Comparison of ENCODE assay signal across 12 mouse cellular contexts in the genomic region with DNA sequence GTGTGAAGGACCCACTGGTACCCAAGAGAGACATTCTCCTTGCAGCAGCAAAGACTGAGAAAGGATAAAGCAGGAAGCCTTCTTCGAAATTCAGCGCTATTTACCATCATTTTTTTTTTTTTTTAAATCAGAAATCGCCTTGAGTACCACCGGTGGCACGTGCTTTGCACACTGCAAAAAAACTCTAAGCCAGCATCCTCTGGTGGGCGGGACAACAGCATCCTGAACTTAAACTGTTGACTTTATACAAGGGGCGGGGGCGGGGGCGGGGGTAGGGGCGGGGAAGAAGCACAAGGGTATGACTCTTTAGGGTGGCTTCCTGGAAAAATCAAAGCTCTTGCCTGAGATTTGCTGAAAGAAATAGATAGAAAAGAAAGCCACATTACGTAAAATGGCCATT. TPM values are rescaled to one million over a fixed set of nuclear protein-coding genes. Genes with fewer than 3 reads are reported as not detected.
DNase-seq lines count a peak whose midpoint lies in the region; ATAC-seq lines count a peak whose summit lies in the region.
"Had no signal": no experiment of that assay in that cellular context is flagged by ENCODE, and none has a peak within 500 bp of the region (broad histone marks: within the 10 kb centered on the region; RNA-seq: fewer than 3 reads in every experiment).

No protein-coding gene starts in this region.

- no peak for DNase-seq in hindbrain, embryonic 11.5 days (ENCODE audit: low spot score)
- peak; percentile 15 for DNase-seq in thymus, postnatal 0 days (ENCODE audit: low spot score)
- DNase-seq in thymus, postnatal 14 days, result no peak
- no peak for DNase-seq in limb, embryonic 11.5 days (ENCODE audit: low spot score)
- no peak for DNase-seq in embryo, embryonic 11 days
- DNase-seq in c-Kit-positive CD71-positive TER-119-positive erythroid progenitor cells, embryonic 14.5 days (ENCODE audit: low spot score), result no peak
- DNase-seq: cerebellum, postnatal 25 days had no signal

- no peaks in the 10 kb centered on the region for H3K4me1 ChIP-seq in hindbrain, embryonic 15.5 days (replicated peaks)
- H3K4me1 ChIP-seq in hindbrain, embryonic 11.5 days (replicated peaks; ENCODE audit: control insufficient read depth, insufficient read depth, low read length), result no peaks in the 10 kb centered on the region
- no peaks in the 10 kb centered on the region for H3K4me1 ChIP-seq in limb, embryonic 11.5 days (ENCODE audit: control insufficient read depth, insufficient read depth, low read length)

- peak overlapping the region; percentile 16 for H3K4me2 ChIP-seq in hindbrain, embryonic 15.5 days
- no peak overlapping the region for H3K4me2 ChIP-seq in hindbrain, embryonic 11.5 days (replicated peaks; ENCODE audit: low read depth, low read length)
- H3K4me2 ChIP-seq in limb, embryonic 11.5 days (ENCODE audit: low read depth, severe bottlenecking), result peak overlapping the region; percentile 20; the same call in 1 of the 2 replicates

- H3K27me3 ChIP-seq in hindbrain, embryonic 15.5 days, result no peaks in the 10 kb centered on the region; the same call in 1 of the 2 replicates
- H3K27me3 ChIP-seq in hindbrain, embryonic 11.5 days (ENCODE audit: control insufficient read depth, insufficient read depth, low read length), result no peaks in the 10 kb centered on the region
- H3K27me3 ChIP-seq in limb, embryonic 11.5 days (ENCODE audit: control insufficient read depth, insufficient read depth, low read length), result no peaks in the 10 kb centered on the region

- WGBS in hindbrain, embryonic 15.5 days, result 35% methylated on average over 11 of the region's 11 CpGs
- WGBS in hindbrain, embryonic 11.5 days, result 36% methylated on average over 11 of the region's 11 CpGs
- 28% methylated on average over 11 of the region's 11 CpGs for WGBS in limb, embryonic 11.5 days

- H3K4me3 ChIP-seq in hindbrain, embryonic 15.5 days, result no peak overlapping the region
- H3K4me3 ChIP-seq in hindbrain, embryonic 11.5 days (ENCODE audit: low read depth, low read length), result no peak overlapping the region
- no peak overlapping the region for H3K4me3 ChIP-seq in limb, embryonic 11.5 days (ENCODE audit: low read depth, low read length)
- H3K4me3 ChIP-seq: forebrain, embryonic 10.5 days had no signal

- no peak for ATAC-seq in hindbrain, embryonic 15.5 days (ENCODE audit: low FRiP score, low read depth)
- ATAC-seq in hindbrain, embryonic 11.5 days (ENCODE audit: low FRiP score), result no peak
- ATAC-seq in limb, embryonic 11.5 days (ENCODE audit: insufficient number of reproducible peaks, low FRiP score, low TSS enrichment, low read depth), result no peak
- ATAC-seq: Patski had no signal

- H3K36me3 ChIP-seq in hindbrain, embryonic 15.5 days, result no peaks in the 10 kb centered on the region
- H3K36me3 ChIP-seq in hindbrain, embryonic 11.5 days (ENCODE audit: control insufficient read depth, insufficient read depth, low read length), result no peaks in the 10 kb centered on the region
- no peaks in the 10 kb centered on the region for H3K36me3 ChIP-seq in limb, embryonic 11.5 days (ENCODE audit: control insufficient read depth, insufficient read depth, low read length)
- H3K36me3 ChIP-seq: forebrain, embryonic 10.5 days had no signal

- no peak overlapping the region for H3K27ac ChIP-seq in hindbrain, embryonic 15.5 days (replicated peaks)
- no peak overlapping the region for H3K27ac ChIP-seq in hindbrain, embryonic 11.5 days (ENCODE audit: low read depth, low read length)
- no peak overlapping the region for H3K27ac ChIP-seq in limb, embryonic 11.5 days (replicated peaks; ENCODE audit: low read depth, low read length)
- H3K27ac ChIP-seq: forebrain, embryonic 10.5 days; macrophage had no signal

- H3K9ac ChIP-seq in hindbrain, embryonic 15.5 days, result no peak overlapping the region
- H3K9ac ChIP-seq in hindbrain, embryonic 11.5 days (ENCODE audit: low read depth, low read length), result no peak overlapping the region
- no peak overlapping the region for H3K9ac ChIP-seq in limb, embryonic 11.5 days (ENCODE audit: low read length)

- no peaks in the 10 kb centered on the region for H3K9me3 ChIP-seq in hindbrain, embryonic 15.5 days
- no peaks in the 10 kb centered on the region for H3K9me3 ChIP-seq in hindbrain, embryonic 11.5 days (ENCODE audit: control insufficient read depth, low read length)
- no peaks in the 10 kb centered on the region for H3K9me3 ChIP-seq in limb, embryonic 11.5 days (ENCODE audit: control insufficient read depth, low read length)
- H3K9me3 ChIP-seq: forebrain, embryonic 10.5 days had no signal

RNA-seq across cellular contexts. Expression of gene Prkab1, which starts 15.4 kb away (rescaled TPM):
- 47.5 and 49.8 TPM in 2 replicates for polyA plus RNA-seq in hindbrain, embryonic 15.5 days (2015; fragmentation: Nextera tagmentation; extraction: Ambion mirVana)
- polyA plus RNA-seq in hindbrain, embryonic 11.5 days (2014; fragmentation: Nextera tagmentation; extraction: Ambion mirVana), result 44.8 and 54.3 TPM in 2 replicates
- 55.4 and 60.1 TPM in 2 replicates for polyA plus RNA-seq in thymus, postnatal 0 days (2015; fragmentation: Nextera tagmentation; extraction: Ambion mirVana)
- 67.1 and 70.5 TPM in 2 replicates for polyA plus RNA-seq in limb, embryonic 11.5 days (2014; fragmentation: Nextera tagmentation; extraction: Ambion mirVana)

RNA-seq across cellular contexts. Expression of gene Tmem233, which starts 43.3 kb away (rescaled TPM):
- polyA plus RNA-seq in hindbrain, embryonic 15.5 days (2015; fragmentation: Nextera tagmentation; extraction: Ambion mirVana), result not detected in 2 replicates
- polyA plus RNA-seq in hindbrain, embryonic 11.5 days (2014; fragmentation: Nextera tagmentation; extraction: Ambion mirVana), result not detected in 2 replicates
- not detected in 2 replicates for polyA plus RNA-seq in thymus, postnatal 0 days (2015; fragmentation: Nextera tagmentation; extraction: Ambion mirVana)
- not detected in 2 replicates for polyA plus RNA-seq in limb, embryonic 11.5 days (2014; fragmentation: Nextera tagmentation; extraction: Ambion mirVana)
- polyA plus RNA-seq: forebrain, embryonic 10.5 days; macrophage; Patski; spleen, adult 2 months had no signal
